Mouse (Mus musculus) G1E (cell line): ENCODE results near the gene Cpb1. TPM values are rescaled to one million over a fixed set of nuclear protein-coding genes. Genes with fewer than 3 reads are reported as not detected.

ENCODE experiments used
- ATAC-seq: 2 replicates; pipeline ENCODE4 v1.8.0; 2016; ENCODE audit warnings: mild to moderate bottlenecking; ENCODE audit not compliant: insufficient number of reproducible peaks, poor library complexity, low FRiP score, severe bottlenecking; ENCODE audit errors: extremely low read depth
- DNase-seq: peaks from one replicate; pipeline ENCODE4 v3.0.0; 2012; ENCODE audit warnings: low spot score
- H3K27me3 ChIP-seq: 2 replicates; pipeline ENCODE4 v1.6.1; 2012; ENCODE audit warnings: mild to moderate bottlenecking, low read length, inconsistent platforms; ENCODE audit not compliant: insufficient read depth
- H3K36me3 ChIP-seq: replicated peaks from 2 replicates; pipeline ENCODE3; 2012; ENCODE audit warnings: mild to moderate bottlenecking, inconsistent platforms
- H3K4me1 ChIP-seq: 2 replicates; pipeline ENCODE4 v1.6.1; 2012; ENCODE audit warnings: low read depth, low read length, inconsistent platforms, mixed read lengths; ENCODE audit not compliant: insufficient read depth
- H3K4me3 ChIP-seq: 2 replicates; pipeline ENCODE4 v1.5.1; 2012; ENCODE audit warnings: low read depth, mild to moderate bottlenecking, inconsistent platforms, low read length, moderate library complexity, mixed read lengths
- H3K9me3 ChIP-seq: replicated peaks from 2 replicates; pipeline ENCODE4 v1.6.1; 2012; ENCODE audit warnings: inconsistent platforms
- CTCF ChIP-seq: IDR thresholded peaks from 2 replicates; pipeline ENCODE4 v1.5.1; 2012; ENCODE audit warnings: low read depth, low read length, inconsistent platforms, mixed read lengths
- GATA1 ChIP-seq: IDR thresholded peaks from 2 replicates; pipeline ENCODE4 v1.6.1; 2012; ENCODE audit warnings: borderline replicate concordance, low read length, inconsistent platforms, mixed read lengths
- GATA2 ChIP-seq: IDR thresholded peaks from 2 replicates; pipeline ENCODE4 v1.6.1; 2012; ENCODE audit warnings: low read depth, low read length, inconsistent platforms, borderline replicate concordance
- POLR2AphosphoS5 ChIP-seq: IDR thresholded peaks from 2 replicates; pipeline ENCODE4 v1.6.1; 2012; ENCODE audit warnings: low read depth, low read length, inconsistent platforms; ENCODE audit not compliant: insufficient replicate concordance
- TAL1 ChIP-seq: conservative IDR thresholded peaks from 2 replicates; pipeline ENCODE4 v1.6.1; 2012; ENCODE audit warnings: low read depth, low read length, inconsistent platforms, mixed read lengths
- polyA plus RNA-seq: library from polyadenylated mRNA; stranded (reverse); fragments of >175 nt; gene quantifications from 2 replicates; pipeline ENCODE4 v1.2.3, GENCODE M21; 2012
- total RNA-seq, 2 experiments: library from RNA; stranded (forward) in 1 of 2; stranded (reverse) in 1 of 2; fragments of 200-1000 nt in 1 of 2; fragments of >200 nt in 1 of 2; fragmentation: Nextera tagmentation in 1 of 2; gene quantifications; 2 replicates each; pipeline ENCODE4 v1.2.3; 2014 to 2017

Cpb1 gene
- total and polyA plus RNA-seq, 3 experiments: 0.22 TPM; not detected in 2

GRCm38 (mm10) chr3:20294542-20295348, 19.2 kb upstream of the Cpb1 start:
- Histone ChIP-seq H3K36me3 (no peaks in the 10 kb centered on the region), H3K9me3 (no peaks in the 10 kb centered on the region), H3K4me3 (peak overlapping the region; percentile 18; the same call in 1 of the 2 replicates), H3K4me1 (peaks cover 34% of the 10 kb centered on the region), H3K27me3 (no peaks in the 10 kb centered on the region)
- ATAC-seq (peak; percentile 51), DNase-seq (no peak)
- TF ChIP-seq TAL1 (no peak), GATA2 (no peak), CTCF (no peak), POLR2AphosphoS5 (no peak), GATA1 (no peak)

GRCm38 (mm10) chr3:20291370-20291769, 15.8 kb upstream of the Cpb1 start:
- Histone ChIP-seq H3K36me3 (no peaks in the 10 kb centered on the region), H3K9me3 (no peaks in the 10 kb centered on the region), H3K4me3 (no peak overlapping the region), H3K27me3 (no peaks in the 10 kb centered on the region), H3K4me1 (peaks cover 24% of the 10 kb centered on the region)
- ATAC-seq (no peak), DNase-seq (no peak)
- TF ChIP-seq GATA1 (no peak), GATA2 (no peak), POLR2AphosphoS5 (no peak), TAL1 (no peak), CTCF (no peak)

GRCm38 (mm10) chr3:20288761-20289160, 13.2 kb upstream of the Cpb1 start:
- Histone ChIP-seq H3K4me1 (peaks cover 6% of the 10 kb centered on the region), H3K27me3 (no peaks in the 10 kb centered on the region), H3K4me3 (no peak overlapping the region), H3K36me3 (no peaks in the 10 kb centered on the region), H3K9me3 (no peaks in the 10 kb centered on the region)
- no peak for TF ChIP-seq GATA2
- TF ChIP-seq GATA1: no peak
- TF ChIP-seq CTCF: no peak
- no peak for TF ChIP-seq TAL1
- TF ChIP-seq POLR2AphosphoS5: no peak
- ATAC-seq (no peak), DNase-seq (no peak)

GRCm38 (mm10) chr3:20281796-20282195, 6.3 kb upstream of the Cpb1 start:
- DNase-seq (no peak), ATAC-seq (no peak)
- Histone ChIP-seq H3K27me3 (0 out of 2 replicates have a peak, but pooled peaks cover 2% of the 10 kb centered on the region), H3K4me3 (no peak overlapping the region), H3K4me1 (peaks cover 7% of the 10 kb centered on the region; the same call in 1 of the 2 replicates), H3K9me3 (no peaks in the 10 kb centered on the region), H3K36me3 (no peaks in the 10 kb centered on the region)
- TF ChIP-seq GATA2 (no peak), GATA1 (no peak), CTCF (no peak)

- Histone ChIP-seq H3K4me3 (no peak overlapping the region), H3K9me3 (no peaks in the 10 kb centered on the region), H3K4me1 (peaks cover 35% of the 10 kb centered on the region), H3K36me3 (no peaks in the 10 kb centered on the region), H3K27me3 (no peaks in the 10 kb centered on the region)
- TF ChIP-seq GATA2 (no peak), GATA1 (no peak), TAL1 (no peak), POLR2AphosphoS5 (no peak), CTCF (no peak)
- ATAC-seq (0 out of 2 replicates have a peak, but pooled peaks have one; percentile 55), DNase-seq (peak; percentile 13)
Measured at GRCm38 (mm10) chr3:20254566-20255479, 20.7 kb downstream of the Cpb1 start.

- no peaks in the 10 kb centered on the region for H3K36me3 ChIP-seq
- peak; percentile 64 for TF ChIP-seq TAL1
- TF ChIP-seq GATA2: no peak
- H3K4me3 ChIP-seq: no peak overlapping the region
- H3K4me1 ChIP-seq: peaks cover 54% of the 10 kb centered on the region
- no peaks in the 10 kb centered on the region for H3K9me3 ChIP-seq
- no peaks in the 10 kb centered on the region for H3K27me3 ChIP-seq
- peak; percentile 92 for ATAC-seq
- DNase-seq: peak; percentile 7
Measured at GRCm38 (mm10) chr3:20243913-20244312, 31.6 kb downstream of the Cpb1 start.
